Mouse (Mus musculus): ENCODE measurements around the gene Cep295nl. TPM values are rescaled to one million over a fixed set of nuclear protein-coding genes. Genes with fewer than 3 reads are reported as not detected.

Gene Cep295nl
- polyA plus RNA-seq, 1 experiment from 2014 or later, result 0.70 TPM

GRCm38 (mm10) chr11:118354636-118355191 is 12.4 kb upstream of the Cep295nl start:
- peak overlapping the region; percentile 95 for H3K27ac ChIP-seq
- peak overlapping the region; percentile 75 for H3K4me2 ChIP-seq (replicated peaks)
- H3K36me3 ChIP-seq, result peaks cover 9% of the 10 kb centered on the region; the same call in 1 of the 2 replicates
- ATAC-seq (ENCODE audit: insufficient number of reproducible peaks, insufficient read depth, low FRiP score, low TSS enrichment), result peak; percentile 19; the same call in 1 of the 2 replicates
- H3K9ac ChIP-seq, result peak overlapping the region; percentile 93
- peaks cover 37% of the 10 kb centered on the region for H3K4me1 ChIP-seq
- 2% methylated on average over 34 of the region's 47 CpGs for WGBS
- H3K27me3 ChIP-seq, result no peaks in the 10 kb centered on the region
- no peaks in the 10 kb centered on the region for H3K9me3 ChIP-seq
- peak overlapping the region; percentile 83 for H3K4me3 ChIP-seq

GRCm38 (mm10) chr11:118349494-118349893 is 7.2 kb upstream of the Cep295nl start:
- ATAC-seq (ENCODE audit: insufficient number of reproducible peaks, insufficient read depth, low FRiP score, low TSS enrichment), result no peak
- Histone ChIP-seq H3K9ac (no peak overlapping the region), H3K4me1 (peaks cover 57% of the 10 kb centered on the region), H3K9me3 (no peaks in the 10 kb centered on the region), H3K4me3 (no peak overlapping the region), H3K4me2 (replicated peaks) (no peak overlapping the region), H3K27ac (no peak overlapping the region), H3K27me3 (no peaks in the 10 kb centered on the region), H3K36me3 (peaks cover 9% of the 10 kb centered on the region)
- 89% methylated on average over 5 of the region's 5 CpGs for WGBS

DNA sequence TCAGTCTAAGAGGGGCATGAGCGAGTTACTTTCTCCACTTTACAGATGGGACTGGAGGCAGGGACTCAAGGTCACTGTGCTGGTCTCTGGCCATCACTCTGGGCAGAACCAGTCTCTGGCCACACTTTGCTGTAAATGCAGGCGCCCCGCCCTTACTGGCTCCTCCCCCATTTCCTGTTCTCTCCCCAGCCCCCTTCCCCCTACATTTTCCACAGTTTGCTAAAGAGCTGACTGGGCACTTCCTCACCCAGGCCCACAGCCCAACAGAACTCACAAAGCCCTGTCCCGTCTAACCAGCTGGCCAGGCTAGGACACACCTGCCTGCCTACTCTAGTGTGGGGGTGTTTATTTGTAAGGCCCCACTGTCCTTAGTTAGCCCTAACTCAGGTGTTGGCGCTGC is 6.6 kb upstream of the Cep295nl start:
- H3K4me3 ChIP-seq, result no peak overlapping the region
- H3K9ac ChIP-seq, result peak overlapping the region; percentile 2; the same call in 1 of the 2 replicates
- H3K27ac ChIP-seq, result 0 out of 2 replicates have a peak overlapping the region, but pooled peaks have one; percentile 30
- no peak overlapping the region for H3K4me2 ChIP-seq (replicated peaks)
- no peaks in the 10 kb centered on the region for H3K27me3 ChIP-seq
- H3K36me3 ChIP-seq, result peaks cover 9% of the 10 kb centered on the region
- ATAC-seq (ENCODE audit: insufficient number of reproducible peaks, insufficient read depth, low FRiP score, low TSS enrichment), result peak; percentile 54; the same call in 1 of the 2 replicates
- no peaks in the 10 kb centered on the region for H3K9me3 ChIP-seq
- WGBS, result 51% methylated on average over 5 of the region's 5 CpGs
- peaks cover 53% of the 10 kb centered on the region for H3K4me1 ChIP-seq

- 71% methylated on average over 3 of the region's 3 CpGs for WGBS
- Histone ChIP-seq H3K27me3 (no peaks in the 10 kb centered on the region), H3K4me3 (no peak overlapping the region), H3K36me3 (peaks cover 10% of the 10 kb centered on the region), H3K4me2 (replicated peaks) (no peak overlapping the region), H3K9me3 (no peaks in the 10 kb centered on the region), H3K27ac (0 out of 2 replicates have a peak overlapping the region, but pooled peaks have one; percentile 30), H3K9ac (peak overlapping the region; percentile 2; the same call in 1 of the 2 replicates), H3K4me1 (peaks cover 53% of the 10 kb centered on the region)
- ATAC-seq (ENCODE audit: insufficient number of reproducible peaks, insufficient read depth, low FRiP score, low TSS enrichment), result no peak
These were observed 6.1 kb upstream of the Cep295nl start for GRCm38 (mm10) chr11:118348419-118348818.

GRCm38 (mm10) chr11:118347911-118348310 is 5.6 kb upstream of the Cep295nl start:
- H3K27me3 ChIP-seq, result no peaks in the 10 kb centered on the region
- no peak overlapping the region for H3K4me2 ChIP-seq (replicated peaks)
- ATAC-seq (ENCODE audit: insufficient number of reproducible peaks, insufficient read depth, low FRiP score, low TSS enrichment), result no peak
- no peak overlapping the region for H3K4me3 ChIP-seq
- H3K4me1 ChIP-seq, result peaks cover 48% of the 10 kb centered on the region
- no peaks in the 10 kb centered on the region for H3K9me3 ChIP-seq
- 83% methylated on average over 12 of the region's 12 CpGs for WGBS
- H3K9ac ChIP-seq, result no peak overlapping the region
- H3K27ac ChIP-seq, result no peak overlapping the region
- peaks cover 11% of the 10 kb centered on the region for H3K36me3 ChIP-seq

GRCm38 (mm10) chr11:118347391-118347790 is 5.1 kb upstream of the Cep295nl start:
- H3K9me3 ChIP-seq, result no peaks in the 10 kb centered on the region
- ATAC-seq (ENCODE audit: insufficient number of reproducible peaks, insufficient read depth, low FRiP score, low TSS enrichment), result no peak
- peaks cover 50% of the 10 kb centered on the region for H3K4me1 ChIP-seq
- WGBS, result 94% methylated on average over 2 of the region's 2 CpGs
- no peak overlapping the region for H3K4me3 ChIP-seq
- H3K4me2 ChIP-seq (replicated peaks), result no peak overlapping the region
- peaks cover 11% of the 10 kb centered on the region for H3K36me3 ChIP-seq
- no peaks in the 10 kb centered on the region for H3K27me3 ChIP-seq
- H3K27ac ChIP-seq, result no peak overlapping the region
- no peak overlapping the region for H3K9ac ChIP-seq

- no peak for ATAC-seq (ENCODE audit: insufficient number of reproducible peaks, insufficient read depth, low FRiP score, low TSS enrichment)
- Histone ChIP-seq H3K4me1 (peaks cover 58% of the 10 kb centered on the region), H3K9me3 (no peaks in the 10 kb centered on the region), H3K4me3 (no peak overlapping the region), H3K36me3 (peaks cover 3% of the 10 kb centered on the region; the same call in 1 of the 2 replicates), H3K9ac (no peak overlapping the region), H3K27me3 (no peaks in the 10 kb centered on the region), H3K4me2 (replicated peaks) (no peak overlapping the region), H3K27ac (no peak overlapping the region)
- WGBS, result 86% methylated on average over 8 of the region's 8 CpGs
These were observed 4.2 kb upstream of the Cep295nl start for GRCm38 (mm10) chr11:118346395-118347096.

GRCm38 (mm10) chr11:118345693-118346092 is 3.4 kb upstream of the Cep295nl start:
- Histone ChIP-seq H3K4me3 (no peak overlapping the region), H3K4me1 (peaks cover 54% of the 10 kb centered on the region), H3K27me3 (no peaks in the 10 kb centered on the region), H3K36me3 (peaks cover 8% of the 10 kb centered on the region), H3K9me3 (no peaks in the 10 kb centered on the region), H3K27ac (no peak overlapping the region; the same call in 1 of the 2 replicates), H3K9ac (no peak overlapping the region), H3K4me2 (replicated peaks) (no peak overlapping the region)
- WGBS, result 41% methylated on average over 4 of the region's 4 CpGs
- ATAC-seq (ENCODE audit: insufficient number of reproducible peaks, insufficient read depth, low FRiP score, low TSS enrichment), result peak; percentile 30; the same call in 1 of the 2 replicates

DNA sequence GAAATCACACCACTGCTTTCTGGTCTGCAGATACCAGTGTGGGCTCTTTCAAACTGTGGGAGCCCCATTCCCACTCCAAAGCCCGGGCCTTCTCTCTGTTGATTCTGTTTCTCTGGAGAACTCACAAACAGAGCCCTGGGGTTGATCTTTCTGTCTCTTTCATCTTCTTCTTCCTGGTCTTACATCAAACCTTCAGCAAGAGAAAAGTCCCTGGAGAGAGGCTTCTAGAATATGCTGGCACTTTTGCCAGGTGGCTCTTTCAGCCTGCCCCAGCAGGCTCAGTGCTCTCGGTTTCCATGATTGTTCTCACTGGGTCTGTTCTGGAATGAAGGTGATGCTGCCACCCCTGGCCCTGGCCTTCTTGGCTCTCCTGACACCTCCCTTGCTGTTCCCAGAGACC is 1.3 kb upstream of the Cep295nl start:
- H3K4me1 ChIP-seq, result peaks cover 34% of the 10 kb centered on the region

DNA sequence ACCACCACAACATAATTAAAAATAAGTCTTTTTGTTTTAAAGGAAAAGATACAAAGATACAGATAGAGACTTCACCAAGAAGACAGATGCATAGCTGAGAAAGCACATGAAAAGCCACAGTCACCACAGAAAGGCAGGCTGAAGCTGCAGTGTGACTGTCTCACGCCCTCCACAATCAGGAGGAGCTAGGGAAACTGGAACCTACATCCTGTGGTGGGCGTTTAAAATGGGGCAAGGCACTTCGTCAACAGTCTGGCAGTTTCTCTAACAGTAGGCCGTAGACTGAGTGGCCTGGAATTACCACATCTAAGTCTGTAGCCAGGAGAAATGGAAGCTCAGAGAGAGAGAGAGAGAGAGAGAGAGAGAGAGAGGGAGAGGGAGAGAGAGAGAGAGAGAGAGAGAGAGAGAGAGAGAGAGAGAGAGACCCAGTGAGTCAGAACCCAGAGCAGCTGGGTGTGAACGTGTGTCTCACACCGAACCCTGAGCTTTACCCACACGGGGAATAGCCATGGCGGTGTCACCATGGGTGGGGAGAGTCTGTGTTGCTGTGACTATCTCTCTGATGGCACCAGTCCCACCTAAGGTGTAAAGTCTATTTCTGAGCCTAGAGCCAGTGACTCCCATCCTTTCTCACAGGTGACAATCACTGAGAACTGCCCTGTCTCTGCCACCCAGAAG is 4.7 kb downstream of the Cep295nl start:
- Histone ChIP-seq H3K36me3 (peaks cover 30% of the 10 kb centered on the region), H3K27me3 (no peaks in the 10 kb centered on the region), H3K4me1 (peaks cover 16% of the 10 kb centered on the region), H3K4me3 (no peak overlapping the region), H3K9me3 (no peaks in the 10 kb centered on the region), H3K27ac (no peak overlapping the region), H3K9ac (no peak overlapping the region), H3K4me2 (replicated peaks) (no peak overlapping the region)
- ATAC-seq (ENCODE audit: insufficient number of reproducible peaks, insufficient read depth, low FRiP score, low TSS enrichment), result no peak
- 76% methylated on average over 8 of the region's 8 CpGs for WGBS

More for the DNA sequence above, 1.3 kb upstream of the Cep295nl start:
- WGBS, result 70% methylated on average over 2 of the region's 2 CpGs
- Histone ChIP-seq H3K9ac (no peak overlapping the region), H3K27me3 (no peaks in the 10 kb centered on the region), H3K36me3 (peaks cover 18% of the 10 kb centered on the region), H3K4me2 (replicated peaks) (no peak overlapping the region), H3K9me3 (no peaks in the 10 kb centered on the region), H3K4me3 (no peak overlapping the region), H3K27ac (no peak overlapping the region)
- no peak for ATAC-seq (ENCODE audit: insufficient number of reproducible peaks, insufficient read depth, low FRiP score, low TSS enrichment)

- H3K9me3 ChIP-seq, result no peaks in the 10 kb centered on the region
- no peak for ATAC-seq (ENCODE audit: insufficient number of reproducible peaks, insufficient read depth, low FRiP score, low TSS enrichment)
- 87% methylated on average over 17 of the region's 17 CpGs for WGBS
- H3K4me2 ChIP-seq (replicated peaks), result no peak overlapping the region
- no peak overlapping the region for H3K9ac ChIP-seq
- H3K4me1 ChIP-seq, result peaks cover 8% of the 10 kb centered on the region
- no peak overlapping the region for H3K27ac ChIP-seq
- no peaks in the 10 kb centered on the region for H3K27me3 ChIP-seq
- no peak overlapping the region for H3K4me3 ChIP-seq
- H3K36me3 ChIP-seq, result peaks cover 36% of the 10 kb centered on the region
These were observed 8.9 kb downstream of the Cep295nl start for GRCm38 (mm10) chr11:118333431-118333830.
